Mouse (Mus musculus): ENCODE results near the gene Thtpa. TPM values are rescaled to one million over a fixed set of nuclear protein-coding genes. Genes with fewer than 3 reads are reported as not detected.

Gene Thtpa
- polyA plus RNA-seq, 1 experiment from 2014 or later = 21.1 TPM

DNA sequence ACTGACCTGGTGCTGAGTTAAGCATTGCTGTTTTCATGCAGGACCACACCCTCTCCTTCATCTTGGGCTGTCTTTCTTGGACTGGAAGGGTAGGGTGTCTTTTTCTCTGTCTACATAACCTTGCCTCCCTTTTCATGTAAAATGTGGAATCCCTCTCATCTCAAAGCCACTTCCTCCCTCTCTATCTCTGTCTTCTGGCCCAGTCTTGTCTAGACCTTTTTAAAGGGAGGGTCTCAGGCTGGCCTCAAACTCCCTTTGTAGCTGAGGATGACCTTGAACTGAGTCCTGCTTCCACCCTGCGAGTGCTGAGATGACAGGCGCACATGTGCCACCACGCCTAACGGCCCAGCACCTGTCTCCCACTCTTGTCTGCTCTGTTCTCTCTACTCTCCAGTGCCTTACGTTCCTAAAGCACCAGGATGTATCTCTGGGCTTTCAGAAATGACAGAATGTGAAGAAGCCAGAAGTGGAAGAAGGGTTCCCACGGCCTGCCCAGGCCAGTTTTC is 8.5 kb upstream of the Thtpa start:
- H3K9ac ChIP-seq (ENCODE audit: low read length) = no peak overlapping the region
- H3K4me3 ChIP-seq (ENCODE audit: low read length) = no peak overlapping the region
- H3K27me3 ChIP-seq (ENCODE audit: control insufficient read depth, insufficient read depth, low read depth, low read length) = no peaks in the 10 kb centered on the region; the same call in 1 of the 2 replicates
- H3K36me3 ChIP-seq (ENCODE audit: control insufficient read depth, insufficient read depth, low read length) = no peaks in the 10 kb centered on the region
- no peak for ATAC-seq (ENCODE audit: low read depth)
- WGBS = 84% methylated on average over 6 of the region's 6 CpGs
- peaks cover 8% of the 10 kb centered on the region for H3K4me1 ChIP-seq (replicated peaks; ENCODE audit: control insufficient read depth, insufficient read depth, low read length)
- H3K27ac ChIP-seq (ENCODE audit: low read length) = no peak overlapping the region
- H3K4me2 ChIP-seq (ENCODE audit: low read depth, low read length) = no peak overlapping the region
- H3K9me3 ChIP-seq (ENCODE audit: control insufficient read depth, low read length) = no peaks in the 10 kb centered on the region

DNA sequence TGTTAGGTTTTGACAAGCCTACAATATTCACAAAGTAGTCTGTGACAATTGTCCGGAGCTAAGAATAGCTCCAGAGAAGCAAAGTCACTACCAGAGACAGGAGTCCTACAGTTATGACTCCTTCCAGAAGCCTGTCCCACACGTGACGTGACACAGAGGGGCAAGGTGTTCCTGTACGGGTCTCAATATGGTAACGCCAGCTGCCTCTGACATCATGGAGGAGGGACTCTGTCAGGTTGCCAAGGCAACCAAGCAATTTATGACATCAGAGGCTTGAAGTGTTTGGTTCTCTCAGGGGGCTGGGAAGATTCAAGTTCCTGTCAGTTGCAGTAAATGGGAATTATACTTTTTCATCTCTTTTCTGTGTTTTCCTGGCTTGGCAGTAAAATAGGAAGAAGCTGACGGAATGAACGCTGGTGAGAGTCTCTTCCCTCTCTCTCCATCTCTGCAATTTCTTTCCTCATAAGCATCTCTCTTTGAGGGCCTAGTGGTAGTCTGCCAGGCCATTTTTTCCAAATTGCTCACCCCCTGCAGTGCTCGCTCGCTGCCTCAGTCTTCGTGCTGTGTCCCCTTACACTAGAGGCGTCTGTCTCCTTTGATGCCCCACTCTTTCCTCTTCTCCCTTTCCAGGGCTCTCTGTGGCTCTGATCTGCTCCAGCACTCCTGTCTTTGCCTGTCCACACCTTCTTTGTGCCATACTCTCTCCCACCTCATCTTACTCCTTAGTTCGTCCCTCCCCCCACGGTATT is 5.2 kb upstream of the Thtpa start:
- H3K4me3 ChIP-seq (ENCODE audit: low read length) = no peak overlapping the region
- no peaks in the 10 kb centered on the region for H3K36me3 ChIP-seq (ENCODE audit: control insufficient read depth, insufficient read depth, low read length)
- WGBS = 51% methylated on average over 13 of the region's 13 CpGs
- no peak overlapping the region; the same call in 1 of the 2 replicates for H3K27ac ChIP-seq (ENCODE audit: low read length)
- H3K4me1 ChIP-seq (replicated peaks; ENCODE audit: control insufficient read depth, insufficient read depth, low read length) = peaks cover 17% of the 10 kb centered on the region
- H3K27me3 ChIP-seq (ENCODE audit: control insufficient read depth, insufficient read depth, low read depth, low read length) = no peaks in the 10 kb centered on the region; the same call in 1 of the 2 replicates
- no peaks in the 10 kb centered on the region for H3K9me3 ChIP-seq (ENCODE audit: control insufficient read depth, low read length)
- H3K4me2 ChIP-seq (ENCODE audit: low read depth, low read length) = no peak overlapping the region
- H3K9ac ChIP-seq (ENCODE audit: low read length) = no peak overlapping the region
- ATAC-seq (ENCODE audit: low read depth) = no peak

DNA sequence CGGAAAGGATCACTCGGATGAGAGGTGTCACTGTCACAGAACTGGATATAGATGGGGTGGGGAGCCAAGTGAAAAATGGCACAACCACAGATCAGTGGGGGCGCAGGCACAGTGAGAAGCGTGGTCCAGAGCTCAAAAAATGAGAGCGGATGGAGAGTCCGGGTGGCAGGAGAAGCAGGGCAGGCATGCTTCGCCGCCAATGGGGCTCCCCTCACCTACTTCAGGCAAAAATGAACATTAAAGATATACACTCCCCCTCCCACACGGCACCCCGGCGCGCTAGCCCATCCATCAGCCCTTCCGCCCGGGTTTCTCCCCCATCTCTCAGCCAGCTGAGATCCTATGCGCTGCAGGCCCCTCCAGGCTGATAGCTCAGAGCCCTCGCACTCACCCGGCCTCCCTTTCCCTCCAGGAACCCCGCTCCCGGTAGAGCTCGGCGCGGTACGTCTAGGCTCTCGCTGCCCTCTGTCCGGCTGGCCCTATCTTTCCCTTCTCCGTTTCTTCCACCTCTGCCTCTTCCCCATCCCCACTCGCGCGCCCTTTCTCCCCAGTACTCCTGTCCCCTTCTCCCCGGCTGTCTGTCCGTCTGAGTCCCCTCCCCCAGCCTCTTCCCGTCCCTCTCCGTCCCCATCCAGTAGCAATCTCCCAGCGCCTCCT is 3.2 kb upstream of the Thtpa start:
- Histone ChIP-seq H3K4me1 (replicated peaks; ENCODE audit: control insufficient read depth, insufficient read depth, low read length) (peaks cover 26% of the 10 kb centered on the region), H3K27me3 (ENCODE audit: control insufficient read depth, insufficient read depth, low read depth, low read length) (no peaks in the 10 kb centered on the region; the same call in 1 of the 2 replicates), H3K9me3 (ENCODE audit: control insufficient read depth, low read length) (no peaks in the 10 kb centered on the region), H3K27ac (ENCODE audit: low read length) (no peak overlapping the region), H3K4me3 (ENCODE audit: low read length) (peak overlapping the region; percentile 65), H3K4me2 (ENCODE audit: low read depth, low read length) (peak overlapping the region; percentile 84), H3K9ac (ENCODE audit: low read length) (peak overlapping the region; percentile 74), H3K36me3 (ENCODE audit: control insufficient read depth, insufficient read depth, low read length) (no peaks in the 10 kb centered on the region)
- ATAC-seq (ENCODE audit: low read depth) = no peak
- WGBS = 3% methylated on average over 34 of the region's 34 CpGs

DNA sequence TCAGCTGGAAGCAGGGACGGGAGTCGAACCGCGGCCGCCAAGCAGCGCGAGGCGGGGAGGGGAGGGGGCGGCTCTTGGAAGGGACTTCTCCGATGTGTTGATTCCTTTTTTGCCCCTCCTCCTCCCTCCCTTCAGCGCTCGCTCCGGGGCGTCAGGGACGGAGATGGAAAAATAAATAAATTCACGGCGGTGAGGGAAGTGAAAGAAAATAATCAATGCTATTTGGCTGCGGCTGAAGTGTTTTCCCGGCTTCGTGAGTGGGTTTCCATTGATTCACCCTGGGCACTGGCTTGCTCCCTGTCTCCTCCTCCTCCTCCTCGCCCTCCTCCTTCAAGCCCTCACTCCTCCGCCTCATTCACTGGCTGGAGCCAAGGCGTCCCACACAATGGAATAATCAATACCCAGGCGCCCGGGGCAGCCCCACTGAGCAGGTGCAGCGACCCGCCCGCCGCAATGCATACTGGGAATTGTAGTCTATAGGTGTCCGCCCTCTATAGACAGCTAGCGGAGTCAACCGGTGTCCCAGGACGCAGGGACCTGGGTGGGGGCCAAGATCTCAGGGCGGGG is 2.5 kb upstream of the Thtpa start, which contains the start of gene Zfhx2:
Gene Zfhx2 (minus strand): TSS at position 314 of the 567 bp plus-strand sequence.
- Histone ChIP-seq H3K9ac (ENCODE audit: low read length) (peak within 1 kb of the TSS; percentile 74), H3K4me2 (ENCODE audit: low read depth, low read length) (peak within 1 kb of the TSS; percentile 84), H3K27me3 (ENCODE audit: control insufficient read depth, insufficient read depth, low read depth, low read length) (no peaks in the 10 kb centered on the region; the same call in 1 of the 2 replicates), H3K4me3 (ENCODE audit: low read length) (peak within 1 kb of the TSS; percentile 65), H3K4me1 (replicated peaks; ENCODE audit: control insufficient read depth, insufficient read depth, low read length) (peaks cover 28% of the 10 kb centered on the region), H3K27ac (ENCODE audit: low read length) (peak within 1 kb of the TSS; percentile 65), H3K36me3 (ENCODE audit: control insufficient read depth, insufficient read depth, low read length) (no peaks in the 10 kb centered on the region), H3K9me3 (ENCODE audit: control insufficient read depth, low read length) (no peaks in the 10 kb centered on the region)
- whole genome bisulfite sequencing = under 1% methylated on average over 34 of the region's 34 CpGs
- ATAC-seq (ENCODE audit: low read depth) = peak; percentile 87

DNA sequence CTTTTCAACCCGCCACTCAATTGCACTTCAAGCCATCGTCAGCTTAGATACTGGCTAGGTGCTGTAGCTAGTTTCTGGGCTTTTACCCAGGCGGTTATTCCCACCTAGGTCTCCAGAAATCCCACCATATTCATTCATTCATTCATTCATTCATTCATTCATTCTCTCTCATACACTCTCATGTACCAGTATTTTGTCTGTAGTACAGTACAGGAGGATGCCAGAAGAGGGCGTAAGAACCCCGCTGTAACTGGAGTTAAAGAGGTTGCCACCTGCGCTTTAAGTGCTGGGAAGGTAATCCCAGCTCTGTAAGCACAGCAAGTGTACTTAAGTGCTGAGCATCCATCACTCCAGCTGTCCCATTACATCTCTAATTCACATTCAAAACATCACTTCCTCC is 657 bp upstream of the Thtpa start:
- H3K9ac ChIP-seq (ENCODE audit: low read length) = no peak overlapping the region
- no peaks in the 10 kb centered on the region; the same call in 1 of the 2 replicates for H3K27me3 ChIP-seq (ENCODE audit: control insufficient read depth, insufficient read depth, low read depth, low read length)
- no peak overlapping the region; the same call in 1 of the 2 replicates for H3K4me3 ChIP-seq (ENCODE audit: low read length)
- no peaks in the 10 kb centered on the region for H3K9me3 ChIP-seq (ENCODE audit: control insufficient read depth, low read length)
- peak overlapping the region; percentile 69; the same call in 1 of the 2 replicates for H3K4me2 ChIP-seq (ENCODE audit: low read depth, low read length)
- WGBS = 40% methylated on average over 6 of the region's 6 CpGs
- H3K27ac ChIP-seq (ENCODE audit: low read length) = no peak overlapping the region
- H3K4me1 ChIP-seq (replicated peaks; ENCODE audit: control insufficient read depth, insufficient read depth, low read length) = peaks cover 32% of the 10 kb centered on the region
- ATAC-seq (ENCODE audit: low read depth) = no peak
- H3K36me3 ChIP-seq (ENCODE audit: control insufficient read depth, insufficient read depth, low read length) = peaks cover 10% of the 10 kb centered on the region; the same call in 1 of the 2 replicates

DNA sequence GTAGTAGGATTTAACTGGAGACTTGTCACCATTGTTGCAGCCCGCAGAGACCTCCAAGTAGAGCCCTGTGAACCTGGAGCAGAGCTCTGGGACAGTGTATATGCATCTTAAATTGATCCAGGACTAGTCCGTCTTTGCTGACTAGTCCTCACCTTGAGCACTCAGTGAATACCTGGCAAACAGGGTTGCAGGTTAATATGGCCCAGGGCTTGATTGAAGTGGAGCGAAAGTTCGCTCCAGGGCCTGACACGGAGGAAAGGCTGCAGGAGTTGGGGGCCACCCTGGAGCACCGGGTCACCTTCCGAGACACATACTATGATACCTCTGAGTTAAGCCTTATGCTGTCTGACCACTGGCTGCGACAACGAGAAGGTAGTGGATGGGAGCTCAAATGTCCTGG is 679 bp downstream of the Thtpa start:
- Histone ChIP-seq H3K4me3 (ENCODE audit: low read length) (peak overlapping the region; percentile 61), H3K27ac (ENCODE audit: low read length) (no peak overlapping the region), H3K4me1 (replicated peaks; ENCODE audit: control insufficient read depth, insufficient read depth, low read length) (peaks cover 27% of the 10 kb centered on the region), H3K9me3 (ENCODE audit: control insufficient read depth, low read length) (no peaks in the 10 kb centered on the region), H3K36me3 (ENCODE audit: control insufficient read depth, insufficient read depth, low read length) (peaks cover 10% of the 10 kb centered on the region; the same call in 1 of the 2 replicates), H3K27me3 (ENCODE audit: control insufficient read depth, insufficient read depth, low read depth, low read length) (no peaks in the 10 kb centered on the region; the same call in 1 of the 2 replicates), H3K4me2 (ENCODE audit: low read depth, low read length) (peak overlapping the region; percentile 69), H3K9ac (ENCODE audit: low read length) (peak overlapping the region; percentile 76)
- ATAC-seq (ENCODE audit: low read depth) = no peak
- WGBS = 45% methylated on average over 9 of the region's 9 CpGs

DNA sequence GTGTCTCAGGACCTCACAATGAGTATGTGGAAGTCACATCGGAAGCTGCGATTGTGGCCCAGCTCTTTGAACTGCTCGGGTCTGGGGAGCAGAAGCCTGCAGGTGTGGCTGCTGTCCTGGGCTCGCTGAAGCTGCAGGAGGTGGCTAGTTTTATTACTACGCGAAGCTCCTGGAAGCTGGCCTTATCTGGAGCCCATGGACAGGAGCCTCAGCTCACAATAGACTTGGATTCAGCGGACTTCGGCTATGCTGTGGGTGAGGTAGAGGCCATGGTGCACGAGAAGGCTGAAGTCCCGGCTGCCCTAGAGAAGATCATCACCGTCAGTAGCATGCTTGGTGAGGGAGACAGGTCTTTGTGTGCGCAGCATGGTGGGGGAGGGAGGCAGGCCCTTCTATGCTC is 1.1 kb downstream of the Thtpa start:
- Histone ChIP-seq H3K36me3 (ENCODE audit: control insufficient read depth, insufficient read depth, low read length) (peaks cover 10% of the 10 kb centered on the region; the same call in 1 of the 2 replicates), H3K4me2 (ENCODE audit: low read depth, low read length) (peak overlapping the region; percentile 69), H3K27me3 (ENCODE audit: control insufficient read depth, insufficient read depth, low read depth, low read length) (no peaks in the 10 kb centered on the region; the same call in 1 of the 2 replicates), H3K4me3 (ENCODE audit: low read length) (peak overlapping the region; percentile 61), H3K4me1 (replicated peaks; ENCODE audit: control insufficient read depth, insufficient read depth, low read length) (peaks cover 27% of the 10 kb centered on the region), H3K9me3 (ENCODE audit: control insufficient read depth, low read length) (no peaks in the 10 kb centered on the region), H3K9ac (ENCODE audit: low read length) (peak overlapping the region; percentile 76), H3K27ac (ENCODE audit: low read length) (no peak overlapping the region)
- ATAC-seq (ENCODE audit: low read depth) = no peak
- 60% methylated on average over 12 of the region's 12 CpGs for WGBS

DNA sequence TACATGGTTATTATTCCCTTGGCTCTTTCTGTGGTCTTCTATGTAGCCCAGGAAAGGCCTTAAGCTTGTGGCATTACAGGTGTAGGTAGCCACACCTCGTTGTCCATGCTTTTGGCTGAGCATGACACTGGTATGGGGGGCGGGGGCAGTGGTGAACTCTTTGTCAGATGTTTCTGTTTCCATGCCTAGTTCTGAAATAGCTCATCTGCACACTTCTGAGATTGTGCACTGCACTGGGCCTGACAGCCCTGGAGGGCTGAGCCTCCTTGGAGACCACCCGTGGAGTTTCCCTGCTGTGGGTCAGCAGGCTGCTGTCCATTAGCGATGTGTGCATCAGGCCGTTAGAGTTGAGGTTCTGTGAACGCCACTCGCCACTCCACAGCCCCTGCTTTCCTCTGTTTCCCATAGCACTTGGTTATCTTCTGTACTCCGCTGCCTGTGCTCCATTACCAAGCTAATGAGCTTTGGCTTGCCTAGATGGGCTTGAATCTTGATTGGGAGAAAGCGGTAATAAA is 2.0 kb downstream of the Thtpa start:
- Histone ChIP-seq H3K9me3 (ENCODE audit: control insufficient read depth, low read length) (no peaks in the 10 kb centered on the region), H3K4me1 (replicated peaks; ENCODE audit: control insufficient read depth, insufficient read depth, low read length) (peaks cover 18% of the 10 kb centered on the region), H3K4me3 (ENCODE audit: low read length) (no peak overlapping the region), H3K36me3 (ENCODE audit: control insufficient read depth, insufficient read depth, low read length) (peaks cover 10% of the 10 kb centered on the region; the same call in 1 of the 2 replicates), H3K9ac (ENCODE audit: low read length) (peak overlapping the region; percentile 32), H3K4me2 (ENCODE audit: low read depth, low read length) (no peak overlapping the region), H3K27ac (ENCODE audit: low read length) (no peak overlapping the region), H3K27me3 (ENCODE audit: control insufficient read depth, insufficient read depth, low read depth, low read length) (no peaks in the 10 kb centered on the region)
- ATAC-seq (ENCODE audit: low read depth) = no peak
- WGBS = 51% methylated on average over 9 of the region's 9 CpGs

Data from lung, embryonic 16.5 days (tissue).